Mouse (Mus musculus) adrenal gland, postnatal 10 days (tissue): ENCODE measurements around the gene Znrd1as. TPM values are rescaled to one million over a fixed set of nuclear protein-coding genes. Genes with fewer than 3 reads are reported as not detected.

Source experiments
- DNase-seq: peaks from one replicate; pipeline ENCODE4 v3.0.0; 2021; ENCODE audit warnings: mixed read lengths
- total RNA-seq, 2 experiments: library from RNA; stranded (reverse); gene quantifications; 2 replicates each; pipeline ENCODE4 v1.2.3; 2021

Znrd1as gene
- total RNA-seq, 2 experiments from 2014 or later = 10.1 to 11.1 TPM

GRCm38 (mm10) chr17:36997033-36997735 lies 38.8 kb downstream of the Znrd1as start:
- DNase-seq = peak; percentile 88

DNA sequence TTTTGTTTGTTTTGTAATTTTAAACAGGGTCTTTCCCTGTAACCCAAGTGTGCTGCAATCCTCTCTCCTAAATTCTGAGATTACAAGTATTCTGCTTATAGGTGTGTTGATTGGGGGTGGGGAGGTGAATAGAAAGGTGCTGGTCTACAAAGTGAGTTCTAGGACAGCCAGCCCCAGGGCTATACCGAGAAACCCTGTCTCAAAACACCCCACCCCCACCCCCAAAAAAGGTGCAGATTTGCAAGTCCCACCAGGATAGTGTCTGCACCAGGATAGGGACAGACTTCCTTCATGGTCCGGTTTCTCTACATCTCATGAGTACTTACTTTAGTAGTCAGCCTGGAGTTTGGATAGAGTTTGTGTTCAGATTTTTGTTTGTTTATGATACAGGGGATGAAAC lies 40.1 kb downstream of the Znrd1as start:
- DNase-seq = no peak

- no peak for DNase-seq
Observed at GRCm38 (mm10) chr17:37000863-37001262, 42.5 kb downstream of the Znrd1as start, which contains the start of gene Zfp57. TSS of gene Zfp57 (plus strand) at chr17:37001163.

- DNase-seq = peak; percentile 46
Observed at GRCm38 (mm10) chr17:37002364-37003330, 44.3 kb downstream of the Znrd1as start.

GRCm38 (mm10) chr17:37003366-37003765 lies 45.0 kb downstream of the Znrd1as start:
- DNase-seq = no peak

DNA sequence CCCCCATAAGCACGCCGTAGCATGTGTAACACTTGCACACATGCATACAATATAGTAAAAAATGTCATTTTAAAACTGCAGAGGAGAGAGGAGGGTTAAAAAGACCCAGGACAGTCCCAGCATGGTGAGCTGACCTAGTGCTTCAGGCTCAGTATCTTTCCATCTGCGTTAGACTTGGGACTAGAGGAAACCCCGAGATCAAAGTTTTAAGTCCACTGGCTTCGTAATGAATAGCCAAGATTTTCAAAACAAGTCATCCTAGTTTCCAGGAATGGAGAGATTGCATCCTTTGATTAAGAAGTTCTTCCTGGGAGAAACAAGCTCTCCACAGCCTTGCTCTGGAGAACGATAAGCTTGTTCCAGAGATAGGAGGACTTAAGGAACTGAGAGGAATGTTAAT lies 49.8 kb downstream of the Znrd1as start:
- DNase-seq = no peak

DNA sequence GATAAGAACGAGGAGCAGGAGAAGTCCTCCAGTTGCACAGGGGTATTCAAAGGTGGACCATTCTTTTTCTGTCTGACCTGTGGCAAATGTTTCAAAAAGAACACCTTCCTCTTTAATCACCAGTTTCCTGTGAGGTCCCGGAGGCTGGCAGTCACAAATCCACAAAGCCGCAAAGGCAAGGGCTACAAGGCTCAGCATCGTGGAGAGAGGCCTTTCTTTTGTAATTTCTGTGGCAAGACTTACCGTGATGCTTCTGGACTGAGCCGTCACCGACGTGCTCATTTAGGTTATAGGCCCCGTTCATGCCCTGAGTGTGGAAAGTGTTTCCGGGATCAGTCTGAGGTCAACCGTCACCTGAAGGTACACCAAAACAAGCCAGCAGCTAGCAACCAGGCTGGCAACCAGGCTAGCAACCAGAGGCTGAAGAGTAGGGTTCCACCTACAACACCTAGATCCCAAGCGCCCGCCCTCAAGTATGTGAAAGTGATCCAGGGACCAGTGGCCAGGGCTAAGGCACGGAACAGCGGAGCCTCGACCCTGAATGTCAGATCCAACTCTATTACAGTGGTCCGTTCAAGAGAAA lies 51.2 kb downstream of the Znrd1as start:
- DNase-seq = no peak

- no peak for DNase-seq
Observed at GRCm38 (mm10) chr17:37011719-37012118, 53.3 kb downstream of the Znrd1as start.

DNA sequence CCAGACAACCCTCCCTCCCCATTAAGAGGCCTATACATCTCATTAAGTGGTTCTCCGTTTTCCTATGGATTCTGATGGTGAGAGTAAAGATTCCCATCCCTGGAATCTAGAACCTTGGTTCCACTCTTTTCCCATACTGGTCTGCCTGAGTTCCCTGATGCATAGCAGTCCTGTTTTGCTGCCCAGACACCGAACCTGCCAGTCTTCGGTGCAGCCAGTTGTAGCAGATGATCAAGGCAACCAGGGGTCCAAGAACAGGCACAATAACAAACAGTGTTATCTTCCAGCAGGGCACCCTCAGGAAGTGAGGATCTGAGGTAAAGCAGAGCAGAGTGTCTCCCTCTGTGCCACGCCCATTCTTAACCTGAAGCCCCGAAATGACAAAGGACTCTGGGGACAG lies 53.7 kb downstream of the Znrd1as start:
- no peak for DNase-seq

Other genes with a start within 250 kb of the Znrd1as start
- not detected for gene H2-M10.5, start 185.7 kb upstream of the Znrd1as start, total RNA-seq
- gene H2-M10.6, start 146.4 kb upstream of the Znrd1as start, total RNA-seq = not detected
- 10 to 100 TPM; 43.1 to 49.5 TPM for gene Trim26, start 121.5 kb upstream of the Znrd1as start, total RNA-seq
- not detected for gene Trim15, start 91.4 kb upstream of the Znrd1as start, total RNA-seq
- 1 to 10 TPM; 2.1 to 5.4 TPM for gene Trim10, start 89.0 kb upstream of the Znrd1as start, total RNA-seq
- not detected for gene Trim40, start 68.5 kb upstream of the Znrd1as start, total RNA-seq
- gene Trim31, start 60.5 kb upstream of the Znrd1as start, total RNA-seq = not detected
- gene Rnf39, start 15.7 kb upstream of the Znrd1as start, total RNA-seq = under 1 TPM in 1 of 2 experiments, not detected in 1; 0.33 TPM
- gene Ppp1r11, start 6.9 kb upstream of the Znrd1as start, total RNA-seq = 10 to 100 TPM; 58.5 to 62.7 TPM
- 10 to 100 TPM; 34.5 to 40.5 TPM for gene Znrd1, start within 50 bp of the Znrd1as start, total RNA-seq
- not detected for gene 2410137M14Rik, start 22.6 kb downstream of the Znrd1as start, total RNA-seq
- gene H2-M5, start 30.9 kb downstream of the Znrd1as start, total RNA-seq = not detected
- 1 to 10 TPM; 4.0 to 7.7 TPM for gene Zfp57, start 42.6 kb downstream of the Znrd1as start, total RNA-seq
- gene Mog, start 64.8 kb downstream of the Znrd1as start, total RNA-seq = not detected
- 10 to 100 TPM; 22.1 to 40.3 TPM for gene Gabbr1, start 87.4 kb downstream of the Znrd1as start, total RNA-seq
- gene Olfr90, start 129.9 kb downstream of the Znrd1as start, total RNA-seq = not detected
- gene Olfr91, start 139.7 kb downstream of the Znrd1as start, total RNA-seq = not detected
- gene Olfr92, start 161.5 kb downstream of the Znrd1as start, total RNA-seq = not detected
- gene Olfr93, start 202.9 kb downstream of the Znrd1as start, total RNA-seq = not detected
- under 1 TPM; 0.78 to 0.88 TPM for gene Ubd, start 235.3 kb downstream of the Znrd1as start, total RNA-seq
- gene Olfr94, start 242.4 kb downstream of the Znrd1as start, total RNA-seq = not detected